Mouse (Mus musculus): ENCODE data around the gene Krt82. TPM values are rescaled to one million over a fixed set of nuclear protein-coding genes. Genes with fewer than 3 reads are reported as not detected.

Krt82 gene
- polyA plus RNA-seq, 1 experiment from 2014 or later, result not detected

DNA sequence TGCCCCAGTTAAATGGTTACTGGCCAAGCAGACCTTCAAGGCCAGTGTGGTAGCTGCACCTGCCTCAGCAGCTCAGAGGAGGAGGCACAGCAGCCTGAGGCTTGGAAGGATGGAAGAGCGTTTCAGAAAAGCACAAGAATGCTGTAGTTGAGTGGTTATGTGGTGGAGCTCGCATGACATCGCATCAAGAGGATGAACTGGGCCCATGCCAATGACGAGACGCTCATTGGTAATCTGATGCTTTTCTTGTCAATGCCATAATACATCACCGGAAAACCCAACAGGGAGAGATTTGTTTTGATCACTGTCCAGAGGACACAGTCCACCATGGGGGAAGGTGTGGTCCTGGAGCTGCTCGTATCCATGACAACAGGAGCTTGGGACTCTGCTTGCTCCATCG is 55.2 kb downstream of the Krt82 start:
- H3K9me3 ChIP-seq (ENCODE audit: control insufficient read depth, low read length), result no peaks in the 10 kb centered on the region
- no peak overlapping the region for H3K27ac ChIP-seq (ENCODE audit: low read depth, low read length)
- 83% methylated on average over 8 of the region's 8 CpGs for WGBS
- no peaks in the 10 kb centered on the region for H3K4me1 ChIP-seq (ENCODE audit: control insufficient read depth, insufficient read depth, low read length)
- H3K4me3 ChIP-seq (ENCODE audit: low read depth, low read length), result no peak overlapping the region
- H3K9ac ChIP-seq (ENCODE audit: low read length), result no peak overlapping the region
- no peak overlapping the region for H3K4me2 ChIP-seq (ENCODE audit: low read depth)
- no peaks in the 10 kb centered on the region for H3K27me3 ChIP-seq (ENCODE audit: control insufficient read depth, insufficient read depth, low read length)
- H3K36me3 ChIP-seq (ENCODE audit: control insufficient read depth, insufficient read depth, low read length), result no peaks in the 10 kb centered on the region
- no peak for ATAC-seq (ENCODE audit: insufficient read depth, low FRiP score, low TSS enrichment)
- DNase-seq (ENCODE audit: low spot score), result no peak

- Histone ChIP-seq H3K9me3 (ENCODE audit: control insufficient read depth, low read length) (no peaks in the 10 kb centered on the region), H3K4me3 (ENCODE audit: low read depth, low read length) (no peak overlapping the region), H3K9ac (ENCODE audit: low read length) (no peak overlapping the region), H3K4me1 (ENCODE audit: control insufficient read depth, insufficient read depth, low read length) (no peaks in the 10 kb centered on the region), H3K4me2 (ENCODE audit: low read depth) (no peak overlapping the region), H3K36me3 (ENCODE audit: control insufficient read depth, insufficient read depth, low read length) (no peaks in the 10 kb centered on the region), H3K27me3 (ENCODE audit: control insufficient read depth, insufficient read depth, low read length) (no peaks in the 10 kb centered on the region), H3K27ac (ENCODE audit: low read depth, low read length) (no peak overlapping the region)
- ATAC-seq (ENCODE audit: insufficient read depth, low FRiP score, low TSS enrichment) (no peak), DNase-seq (ENCODE audit: low spot score) (peak; percentile 19)
- 43% methylated on average over 1 of the region's 1 CpGs for WGBS
Observed at GRCm38 (mm10) chr15:101494203-101494602, 56.3 kb downstream of the Krt82 start.

- no peak for ATAC-seq (ENCODE audit: insufficient read depth, low FRiP score, low TSS enrichment)
- H3K27me3 ChIP-seq (ENCODE audit: control insufficient read depth, insufficient read depth, low read length), result no peaks in the 10 kb centered on the region
- H3K36me3 ChIP-seq (ENCODE audit: control insufficient read depth, insufficient read depth, low read length), result no peaks in the 10 kb centered on the region
- no peak for DNase-seq (ENCODE audit: low spot score)
- H3K4me2 ChIP-seq (ENCODE audit: low read depth), result no peak overlapping the region
- no peak overlapping the region for H3K9ac ChIP-seq (ENCODE audit: low read length)
- no peak overlapping the region for H3K4me3 ChIP-seq (ENCODE audit: low read depth, low read length)
- no peaks in the 10 kb centered on the region for H3K4me1 ChIP-seq (ENCODE audit: control insufficient read depth, insufficient read depth, low read length)
- H3K9me3 ChIP-seq (ENCODE audit: control insufficient read depth, low read length), result no peaks in the 10 kb centered on the region
- H3K27ac ChIP-seq (ENCODE audit: low read depth, low read length), result no peak overlapping the region
- WGBS, result 89% methylated on average over 6 of the region's 6 CpGs
Observed at GRCm38 (mm10) chr15:101493713-101494112, 56.8 kb downstream of the Krt82 start.

GRCm38 (mm10) chr15:101492718-101493117 is 57.7 kb downstream of the Krt82 start:
- Histone ChIP-seq H3K27me3 (ENCODE audit: control insufficient read depth, insufficient read depth, low read length) (no peaks in the 10 kb centered on the region), H3K36me3 (ENCODE audit: control insufficient read depth, insufficient read depth, low read length) (no peaks in the 10 kb centered on the region), H3K4me2 (ENCODE audit: low read depth) (no peak overlapping the region), H3K9ac (ENCODE audit: low read length) (no peak overlapping the region), H3K9me3 (ENCODE audit: control insufficient read depth, low read length) (no peaks in the 10 kb centered on the region), H3K4me1 (ENCODE audit: control insufficient read depth, insufficient read depth, low read length) (no peaks in the 10 kb centered on the region), H3K27ac (ENCODE audit: low read depth, low read length) (no peak overlapping the region), H3K4me3 (ENCODE audit: low read depth, low read length) (no peak overlapping the region)
- no peak for DNase-seq (ENCODE audit: low spot score)
- ATAC-seq (ENCODE audit: insufficient read depth, low FRiP score, low TSS enrichment), result no peak
- whole genome bisulfite sequencing, result 53% methylated on average over 8 of the region's 8 CpGs

DNA sequence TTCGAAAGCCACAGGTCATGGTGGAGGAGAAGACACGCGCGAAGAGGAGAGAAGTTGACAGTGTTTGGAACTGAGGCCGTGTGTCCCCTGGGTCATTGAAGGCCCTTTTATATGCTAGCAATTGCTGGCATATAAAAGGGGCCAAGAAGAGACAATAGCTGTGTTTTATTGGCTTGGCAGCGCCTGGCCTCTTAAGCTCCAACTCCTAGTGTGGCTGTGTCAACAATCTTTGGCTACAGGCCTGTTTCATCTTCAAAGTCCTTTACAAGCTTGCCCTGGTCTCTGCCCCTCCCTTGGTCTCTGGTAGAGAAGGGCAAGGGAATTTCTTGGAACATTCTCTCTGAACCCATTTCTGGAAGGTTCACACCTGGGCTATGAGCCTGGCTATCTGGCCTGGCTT is 59.0 kb downstream of the Krt82 start, which contains the start of gene Krt83:
TSS of gene Krt83 (minus strand) at position 82 of the 400 bp plus-strand sequence.
- Histone ChIP-seq H3K4me3 (ENCODE audit: low read depth, low read length) (no peak within 1 kb of the TSS), H3K9ac (ENCODE audit: low read length) (no peak within 1 kb of the TSS), H3K27ac (ENCODE audit: low read depth, low read length) (no peak within 1 kb of the TSS), H3K27me3 (ENCODE audit: control insufficient read depth, insufficient read depth, low read length) (no peaks in the 10 kb centered on the region), H3K4me2 (ENCODE audit: low read depth) (no peak within 1 kb of the TSS), H3K36me3 (ENCODE audit: control insufficient read depth, insufficient read depth, low read length) (no peaks in the 10 kb centered on the region), H3K9me3 (ENCODE audit: control insufficient read depth, low read length) (no peaks in the 10 kb centered on the region), H3K4me1 (ENCODE audit: control insufficient read depth, insufficient read depth, low read length) (no peaks in the 10 kb centered on the region)
- no peak for DNase-seq (ENCODE audit: low spot score)
- ATAC-seq (ENCODE audit: insufficient read depth, low FRiP score, low TSS enrichment), result no peak
- 30% methylated on average over 6 of the region's 6 CpGs for WGBS

Small RNA genes within 50 kb of the gene (microRNA-seq; reads per million reads assigned to microRNA genes)
- not detected for gene Gm44393
- not detected for gene Gm44460

Other genes with a start within 250 kb of the Krt82 start
- gene Krt80, start 180.5 kb downstream of the Krt82 start, polyA plus RNA-seq (2014; fragmentation: Nextera tagmentation; extraction: Ambion mirVana), result not detected in 2 replicates
- 10.6 and 12.3 TPM in 2 replicates for gene Krt7, start 139.6 kb downstream of the Krt82 start, polyA plus RNA-seq (2014; fragmentation: Nextera tagmentation; extraction: Ambion mirVana)
- 0.41 TPM in 1 of 2 replicates, not detected in the other for gene Krt87, start 111.9 kb downstream of the Krt82 start, polyA plus RNA-seq (2014; fragmentation: Nextera tagmentation; extraction: Ambion mirVana)
- not detected in 2 replicates for gene Krt88, start 102.9 kb downstream of the Krt82 start, polyA plus RNA-seq (2014; fragmentation: Nextera tagmentation; extraction: Ambion mirVana)
- gene Krt81, start 86.9 kb downstream of the Krt82 start, polyA plus RNA-seq (2014; fragmentation: Nextera tagmentation; extraction: Ambion mirVana), result not detected in 2 replicates
- gene Krt86, start 77.2 kb downstream of the Krt82 start, polyA plus RNA-seq (2014; fragmentation: Nextera tagmentation; extraction: Ambion mirVana), result not detected in 2 replicates
- gene Krt83, start 59.2 kb downstream of the Krt82 start, polyA plus RNA-seq (2014; fragmentation: Nextera tagmentation; extraction: Ambion mirVana), result not detected in 2 replicates
- gene Gm49425, start 33.4 kb downstream of the Krt82 start, polyA plus RNA-seq (2014; fragmentation: Nextera tagmentation; extraction: Ambion mirVana), result not detected in 2 replicates
- not detected in 2 replicates for gene Krt84, start 17.8 kb downstream of the Krt82 start, polyA plus RNA-seq (2014; fragmentation: Nextera tagmentation; extraction: Ambion mirVana)
- gene Krt90, start 12.3 kb upstream of the Krt82 start, polyA plus RNA-seq (2014; fragmentation: Nextera tagmentation; extraction: Ambion mirVana), result 0.37 and 0.85 TPM in 2 replicates
- gene Krt75, start 23.2 kb upstream of the Krt82 start, polyA plus RNA-seq (2014; fragmentation: Nextera tagmentation; extraction: Ambion mirVana), result not detected in 2 replicates
- gene Gm5414, start 77.5 kb upstream of the Krt82 start, polyA plus RNA-seq (2014; fragmentation: Nextera tagmentation; extraction: Ambion mirVana), result not detected in 2 replicates
- not detected in 2 replicates for gene Gm5478, start 96.7 kb upstream of the Krt82 start, polyA plus RNA-seq (2014; fragmentation: Nextera tagmentation; extraction: Ambion mirVana)
- gene Krt6b, start 129.6 kb upstream of the Krt82 start, polyA plus RNA-seq (2014; fragmentation: Nextera tagmentation; extraction: Ambion mirVana), result not detected in 2 replicates
- gene Krt6a, start 143.6 kb upstream of the Krt82 start, polyA plus RNA-seq (2014; fragmentation: Nextera tagmentation; extraction: Ambion mirVana), result 0.09 TPM in 1 of 2 replicates, not detected in the other
- gene Krt5, start 162.2 kb upstream of the Krt82 start, polyA plus RNA-seq (2014; fragmentation: Nextera tagmentation; extraction: Ambion mirVana), result 5.0 and 6.4 TPM in 2 replicates
- not detected in 2 replicates for gene Krt71, start 192.4 kb upstream of the Krt82 start, polyA plus RNA-seq (2014; fragmentation: Nextera tagmentation; extraction: Ambion mirVana)
- not detected in 2 replicates for gene Krt72, start 235.8 kb upstream of the Krt82 start, polyA plus RNA-seq (2014; fragmentation: Nextera tagmentation; extraction: Ambion mirVana)